Mouse (Mus musculus): ENCODE data around the gene Agbl1. TPM values are rescaled to one million over a fixed set of nuclear protein-coding genes. Genes with fewer than 3 reads are reported as not detected.

Agbl1 gene
- total and polyA plus RNA-seq, 2 experiments from 2014 or later = 0.15 to 0.43 TPM

DNA sequence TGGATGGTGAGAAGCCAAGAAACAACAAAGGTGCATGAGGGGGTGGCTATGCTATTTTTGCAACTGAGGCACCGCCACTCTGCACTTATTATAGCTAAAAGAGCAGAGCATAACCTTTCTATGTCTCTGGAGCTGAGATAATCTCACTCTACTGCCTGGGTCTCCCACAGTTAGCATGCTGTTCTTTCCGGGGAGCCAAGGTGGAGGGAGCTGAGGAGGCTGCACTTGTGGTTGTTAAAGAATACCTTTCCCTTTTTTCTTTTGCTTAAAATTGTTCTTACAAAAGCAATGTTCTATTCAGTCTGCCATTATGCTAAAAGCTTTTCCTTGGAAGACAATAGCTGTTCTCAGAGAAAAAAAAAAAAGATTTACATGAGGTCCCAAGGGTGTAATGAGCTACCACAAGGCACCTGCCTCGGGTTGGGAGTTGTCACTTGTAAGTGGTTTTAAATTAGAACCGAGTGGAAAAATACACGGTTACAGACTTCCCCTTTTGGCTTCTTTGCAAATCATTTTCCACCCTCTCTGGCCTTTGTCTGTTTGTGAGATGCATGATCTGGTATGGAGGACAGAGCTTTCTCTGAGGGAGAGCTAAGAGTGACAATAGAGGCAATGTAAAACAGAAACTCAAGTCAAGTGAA, 232.8 kb downstream of the Agbl1 start:
- no peaks in the 10 kb centered on the region for H3K4me1 ChIP-seq (ENCODE audit: insufficient read depth)
- H3K9ac ChIP-seq = no peak overlapping the region
- no peak for DNase-seq
- H3K27ac ChIP-seq (ENCODE audit: low read depth, low read length) = peak overlapping the region; percentile 45; the same call in 1 of the 2 replicates
- no peaks in the 10 kb centered on the region for H3K36me3 ChIP-seq (ENCODE audit: insufficient read depth)
- no peaks in the 10 kb centered on the region for H3K9me3 ChIP-seq (ENCODE audit: low read length)
- 33% methylated on average over 5 of the region's 5 CpGs for WGBS
- H3K4me2 ChIP-seq (ENCODE audit: low read depth) = no peak overlapping the region
- TF ChIP-seq CTCF (IDR thresholded peaks at IDR 0.05; ENCODE audit: low read depth) = no peak
- H3K27me3 ChIP-seq (ENCODE audit: insufficient read depth, low read length) = no peaks in the 10 kb centered on the region
- H3K4me3 ChIP-seq (ENCODE audit: low read depth, low read length) = no peak overlapping the region
- peak; percentile 91; the same call in 1 of the 2 replicates for ATAC-seq

- H3K4me3 ChIP-seq (ENCODE audit: low read depth, low read length) = no peak overlapping the region
- DNase-seq (no peak), ATAC-seq (no peak)
- H3K27ac ChIP-seq (ENCODE audit: low read depth, low read length) = no peak overlapping the region
- no peaks in the 10 kb centered on the region for H3K9me3 ChIP-seq (ENCODE audit: low read length)
- H3K36me3 ChIP-seq (ENCODE audit: insufficient read depth) = no peaks in the 10 kb centered on the region
- no peak for TF ChIP-seq CTCF (IDR thresholded peaks at IDR 0.05; ENCODE audit: low read depth)
- H3K4me1 ChIP-seq (ENCODE audit: insufficient read depth) = no peaks in the 10 kb centered on the region
- WGBS = 59% methylated on average over 2 of the region's 2 CpGs
- no peaks in the 10 kb centered on the region for H3K27me3 ChIP-seq (ENCODE audit: insufficient read depth, low read length)
- H3K4me2 ChIP-seq (ENCODE audit: low read depth) = no peak overlapping the region
- no peak overlapping the region for H3K9ac ChIP-seq
These were observed 236.7 kb downstream of the Agbl1 start for GRCm38 (mm10) chr7:76466427-76466826.

DNA sequence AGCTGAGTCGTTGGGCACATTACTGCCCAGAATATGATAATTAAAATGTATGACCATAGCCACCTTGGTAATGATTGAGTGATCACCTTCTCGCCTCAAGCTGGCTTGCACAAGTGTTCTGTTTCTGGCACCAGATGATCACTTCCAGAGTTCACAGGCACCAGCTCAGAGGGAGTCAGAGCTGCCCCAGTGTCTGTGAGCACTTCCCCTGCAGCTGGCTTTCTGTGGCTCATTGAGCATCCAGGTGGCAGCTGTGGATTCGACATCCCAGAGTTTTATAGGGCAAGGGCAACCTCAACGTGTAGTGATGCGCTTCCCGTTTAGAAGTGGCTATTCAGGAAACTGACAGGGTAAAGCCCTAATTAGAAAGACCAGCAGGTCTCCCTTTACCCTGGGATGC, 244.5 kb downstream of the Agbl1 start:
- Histone ChIP-seq H3K9me3 (ENCODE audit: low read length) (no peaks in the 10 kb centered on the region), H3K27ac (ENCODE audit: low read depth, low read length) (no peak overlapping the region), H3K36me3 (ENCODE audit: insufficient read depth) (no peaks in the 10 kb centered on the region), H3K4me1 (ENCODE audit: insufficient read depth) (0 out of 2 replicates have a peak, but pooled peaks cover 4% of the 10 kb centered on the region), H3K4me3 (ENCODE audit: low read depth, low read length) (no peak overlapping the region), H3K9ac (no peak overlapping the region), H3K4me2 (ENCODE audit: low read depth) (no peak overlapping the region), H3K27me3 (ENCODE audit: insufficient read depth, low read length) (no peaks in the 10 kb centered on the region)
- WGBS = 29% methylated on average over 6 of the region's 6 CpGs
- no peak for TF ChIP-seq CTCF (IDR thresholded peaks at IDR 0.05; ENCODE audit: low read depth)
- ATAC-seq (no peak), DNase-seq (no peak)

GRCm38 (mm10) chr7:76485546-76485945, 255.9 kb downstream of the Agbl1 start:
- no peak for ATAC-seq
- Histone ChIP-seq H3K36me3 (ENCODE audit: insufficient read depth) (no peaks in the 10 kb centered on the region), H3K4me2 (ENCODE audit: low read depth) (no peak overlapping the region), H3K27ac (ENCODE audit: low read depth, low read length) (no peak overlapping the region), H3K27me3 (ENCODE audit: insufficient read depth, low read length) (no peaks in the 10 kb centered on the region), H3K9ac (no peak overlapping the region), H3K9me3 (ENCODE audit: low read length) (no peaks in the 10 kb centered on the region), H3K4me1 (ENCODE audit: insufficient read depth) (no peaks in the 10 kb centered on the region), H3K4me3 (ENCODE audit: low read depth, low read length) (no peak overlapping the region)
- TF ChIP-seq CTCF (IDR thresholded peaks at IDR 0.05; ENCODE audit: low read depth) = no peak
- WGBS = 91% methylated on average over 2 of the region's 2 CpGs
- DNase-seq = no peak

DNA sequence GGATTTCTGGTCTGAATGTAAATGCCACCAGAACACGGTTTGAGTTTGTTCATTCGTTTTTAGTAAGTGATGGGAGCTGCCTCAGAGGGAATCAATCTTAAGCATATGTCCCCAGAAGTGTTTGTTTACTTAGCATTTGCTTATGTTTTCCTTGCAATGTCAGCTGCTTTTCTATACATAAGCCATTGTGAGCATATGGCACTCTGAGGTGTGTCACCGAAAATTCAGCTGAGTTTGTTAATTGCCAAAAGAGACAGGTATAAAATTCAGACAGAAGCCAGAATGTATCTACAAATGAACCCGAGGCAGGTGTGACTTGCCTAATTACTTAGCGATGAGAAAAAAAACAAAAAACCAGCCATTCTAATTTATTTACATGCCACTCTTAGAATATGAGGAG, 257.8 kb downstream of the Agbl1 start:
- Histone ChIP-seq H3K4me2 (ENCODE audit: low read depth) (no peak overlapping the region), H3K27ac (ENCODE audit: low read depth, low read length) (no peak overlapping the region), H3K27me3 (ENCODE audit: insufficient read depth, low read length) (no peaks in the 10 kb centered on the region), H3K36me3 (ENCODE audit: insufficient read depth) (no peaks in the 10 kb centered on the region), H3K4me3 (ENCODE audit: low read depth, low read length) (no peak overlapping the region), H3K9ac (no peak overlapping the region), H3K4me1 (ENCODE audit: insufficient read depth) (no peaks in the 10 kb centered on the region), H3K9me3 (ENCODE audit: low read length) (no peaks in the 10 kb centered on the region)
- ATAC-seq = no peak
- DNase-seq = no peak
- 62% methylated on average over 5 of the region's 5 CpGs for WGBS
- no peak for TF ChIP-seq CTCF (IDR thresholded peaks at IDR 0.05; ENCODE audit: low read depth)

- Histone ChIP-seq H3K4me2 (ENCODE audit: low read depth) (no peak overlapping the region), H3K36me3 (ENCODE audit: insufficient read depth) (no peaks in the 10 kb centered on the region), H3K27ac (ENCODE audit: low read depth, low read length) (no peak overlapping the region), H3K9me3 (ENCODE audit: low read length) (no peaks in the 10 kb centered on the region), H3K4me1 (ENCODE audit: insufficient read depth) (no peaks in the 10 kb centered on the region), H3K4me3 (ENCODE audit: low read depth, low read length) (no peak overlapping the region), H3K9ac (no peak overlapping the region), H3K27me3 (ENCODE audit: insufficient read depth, low read length) (no peaks in the 10 kb centered on the region)
- TF ChIP-seq CTCF (IDR thresholded peaks at IDR 0.05; ENCODE audit: low read depth) = no peak
- ATAC-seq = peak; percentile 85
- 19% methylated on average over 3 of the region's 3 CpGs for WGBS
- peak; percentile 62 for DNase-seq
These were observed 294.6 kb downstream of the Agbl1 start for GRCm38 (mm10) chr7:76524291-76524690.

GRCm38 (mm10) chr7:76546456-76546855, 316.8 kb downstream of the Agbl1 start:
- no peak overlapping the region for H3K4me2 ChIP-seq (ENCODE audit: low read depth)
- no peak overlapping the region for H3K27ac ChIP-seq (ENCODE audit: low read depth, low read length)
- TF ChIP-seq CTCF (IDR thresholded peaks at IDR 0.05; ENCODE audit: low read depth) = no peak
- H3K4me1 ChIP-seq (ENCODE audit: insufficient read depth) = no peaks in the 10 kb centered on the region
- no peaks in the 10 kb centered on the region for H3K36me3 ChIP-seq (ENCODE audit: insufficient read depth)
- no peak overlapping the region for H3K4me3 ChIP-seq (ENCODE audit: low read depth, low read length)
- no peak for ATAC-seq
- 42% methylated on average over 2 of the region's 2 CpGs for whole genome bisulfite sequencing
- H3K9me3 ChIP-seq (ENCODE audit: low read length) = no peaks in the 10 kb centered on the region
- DNase-seq = no peak
- H3K9ac ChIP-seq = no peak overlapping the region
- no peaks in the 10 kb centered on the region for H3K27me3 ChIP-seq (ENCODE audit: insufficient read depth, low read length)
